Mouse (Mus musculus) kidney, adult 8-10 months (tissue): Measurements from ENCODE around the gene Slc35g1.
"Not testable (repeated sequence)": the region's sequence is repeated elsewhere in the genome, so short reads cannot be mapped to it uniquely, and the experiment has no call there.

Source experiments
- DNase-seq, 2 experiments: peaks; one replicate each; pipeline ENCODE4 v3.0.0; 2022

Slc35g1 gene

DNA sequence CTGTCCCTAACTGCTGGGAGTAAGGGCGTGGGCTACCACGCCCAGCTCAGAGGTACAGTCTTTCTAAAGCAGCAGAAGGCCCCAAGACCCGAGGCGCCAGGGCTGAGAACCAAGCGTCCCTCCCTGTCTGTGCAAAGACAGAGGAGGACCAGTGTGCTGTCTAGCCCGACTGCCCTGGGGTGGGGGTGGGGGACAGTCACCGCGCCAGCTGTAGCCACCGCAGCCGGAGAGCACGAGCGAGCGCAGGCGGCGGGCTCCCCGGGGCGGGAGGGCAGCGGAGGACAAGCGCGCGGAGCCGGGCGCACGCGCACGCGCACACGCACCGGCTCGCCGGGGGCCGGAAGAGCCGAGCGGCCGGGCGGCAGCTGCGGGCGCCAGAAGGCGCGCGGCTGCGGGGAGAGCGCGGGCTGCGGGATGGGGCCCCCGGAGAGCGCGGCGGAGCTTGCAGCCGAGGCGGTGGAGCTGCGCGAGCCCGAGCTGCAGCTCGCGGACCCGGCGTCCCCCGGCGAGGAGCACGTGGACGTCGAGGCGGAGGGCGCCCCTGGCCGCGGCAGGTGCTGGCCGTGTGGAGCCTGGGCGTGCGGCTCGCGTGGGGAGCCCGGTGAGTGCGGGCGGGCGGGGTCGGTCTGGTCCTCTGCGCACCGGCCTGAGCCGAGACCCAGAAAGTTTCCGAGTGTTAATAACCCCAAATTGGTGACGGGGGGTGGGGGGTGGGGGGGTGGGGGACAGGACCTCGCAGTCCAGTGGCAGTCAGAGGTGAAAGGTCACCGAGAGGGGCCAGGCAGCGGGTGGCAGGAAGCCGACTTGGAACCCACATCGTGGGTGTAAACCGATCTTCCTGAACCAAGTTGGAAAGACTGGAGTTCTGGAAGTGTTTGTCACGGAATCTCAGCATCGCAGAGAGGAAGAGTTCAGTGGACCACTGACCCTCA lies at the start of gene Slc35g1:
TSS of gene Slc35g1 (plus strand) at position 280 of the 932 bp plus-strand sequence.
- DNase-seq, result no peak

DNA sequence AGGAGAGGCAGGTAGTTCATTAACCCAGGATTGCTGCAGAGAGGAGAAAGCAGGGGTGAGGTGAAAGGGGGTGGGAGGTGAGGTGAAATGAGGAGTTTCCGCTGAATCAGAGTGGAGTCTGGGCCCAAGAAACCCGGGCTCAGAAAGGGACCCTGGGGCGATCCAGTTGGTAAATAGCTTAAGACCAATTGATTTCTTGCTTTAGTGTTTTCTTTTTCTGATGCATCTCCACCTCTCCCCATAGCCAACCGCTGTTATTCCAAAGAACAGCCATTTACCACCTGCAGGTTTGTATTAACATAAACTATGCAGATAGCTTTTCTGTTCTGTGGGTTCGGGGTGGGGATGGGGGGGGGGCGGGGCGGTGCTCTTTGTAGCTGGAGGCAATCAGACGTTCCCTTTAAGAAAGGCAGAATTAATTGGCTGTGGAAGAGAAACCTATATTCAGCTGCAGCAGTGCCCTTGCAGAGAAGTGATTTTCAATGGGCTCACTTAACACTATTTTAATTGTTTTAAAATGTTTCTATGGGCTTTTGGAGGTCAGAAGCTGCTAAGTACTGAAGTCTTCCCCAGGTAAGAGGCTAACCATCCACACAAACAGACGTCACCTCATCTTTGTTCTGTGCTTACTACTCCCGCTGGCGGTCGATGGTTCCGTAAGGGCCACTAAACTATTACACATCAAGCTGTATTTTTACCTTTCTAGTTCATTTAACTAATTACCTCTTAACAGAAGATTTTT lies 47.3 kb upstream of the Slc35g1 start:
- peak; percentile 47 to 63 for DNase-seq

GRCm38 (mm10) chr19:38349013-38349341 lies 46.8 kb upstream of the Slc35g1 start:
- DNase-seq, result no peak

DNA sequence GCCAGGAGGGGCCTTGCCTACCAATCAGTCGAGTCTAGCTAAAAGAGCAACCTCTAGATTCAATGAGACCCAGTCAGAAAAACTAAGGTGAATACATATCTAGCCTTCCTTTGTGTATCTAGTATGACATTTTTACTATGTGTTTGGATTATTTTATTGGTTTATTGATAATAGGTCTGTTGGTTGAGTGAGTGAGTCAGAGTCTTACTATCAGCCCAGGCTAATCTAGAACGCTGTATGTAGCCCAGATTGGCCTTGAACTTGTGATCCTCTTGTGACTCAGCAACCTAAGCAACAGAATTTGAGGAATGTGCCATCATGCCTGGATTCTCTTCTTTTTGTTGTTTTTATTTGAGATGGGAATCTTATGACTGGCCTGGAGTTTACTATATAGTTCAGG lies 44.6 kb upstream of the Slc35g1 start:
- DNase-seq, result no peak

- no peak for DNase-seq
Observed at GRCm38 (mm10) chr19:38351728-38352127, 44.1 kb upstream of the Slc35g1 start.

DNA sequence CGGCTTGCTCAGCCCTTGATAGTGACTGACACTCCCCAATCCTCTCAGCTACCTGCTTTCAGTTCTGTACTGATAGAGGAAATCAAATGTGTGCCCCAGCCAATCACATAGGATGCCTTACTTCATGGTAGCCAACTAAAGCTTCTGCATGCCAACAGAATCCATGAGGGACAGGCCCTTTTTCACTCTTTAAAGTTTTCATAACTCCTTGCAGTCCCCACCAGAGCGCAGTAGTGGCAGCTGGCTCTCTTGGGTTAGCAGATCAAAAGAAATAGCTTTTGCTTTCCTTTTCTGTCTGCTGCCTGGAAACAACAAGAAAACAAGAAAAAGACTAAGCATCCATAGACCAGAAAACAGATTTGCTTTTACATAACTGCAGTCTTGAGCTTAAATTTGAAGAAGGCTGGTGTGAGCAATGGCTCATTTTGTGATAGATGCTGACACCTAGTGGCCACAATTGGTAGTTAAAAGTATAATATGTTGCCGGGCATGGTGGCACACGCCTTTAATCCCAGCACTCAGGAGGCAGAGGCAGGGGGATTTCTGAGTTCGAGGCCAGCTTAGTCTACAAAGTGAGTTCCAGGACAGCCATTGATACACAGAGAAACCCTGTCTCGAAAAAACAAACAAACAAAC lies 43.2 kb upstream of the Slc35g1 start:
- peak in 1 of 2 experiments; percentile 33 for DNase-seq

GRCm38 (mm10) chr19:38354279-38354678 lies 41.5 kb upstream of the Slc35g1 start:
- no peak for DNase-seq

DNA sequence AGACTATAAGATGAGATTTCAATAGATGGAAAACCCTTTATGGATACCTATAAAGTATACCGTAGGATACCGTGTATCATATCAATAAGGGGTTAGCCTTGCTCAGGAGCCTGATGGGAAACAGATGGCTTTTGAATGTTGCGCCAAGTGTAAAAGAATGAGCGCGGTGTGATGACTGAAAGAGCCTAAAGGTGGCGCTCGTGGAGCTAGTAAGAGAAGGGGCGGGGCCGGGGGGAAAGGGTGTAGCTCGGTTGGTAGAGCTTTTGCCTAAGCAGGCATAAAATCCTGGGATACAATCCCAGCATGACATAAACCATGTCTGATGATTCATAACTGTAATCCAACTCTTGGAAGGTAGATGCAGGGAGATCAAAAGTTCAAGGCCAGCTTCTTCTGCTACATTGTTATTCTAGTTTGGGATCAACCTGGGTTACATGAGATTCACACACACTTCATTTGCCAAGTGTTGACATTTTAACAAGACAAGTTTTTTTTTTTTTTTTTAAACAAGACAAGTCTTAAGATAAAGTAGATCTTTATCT lies 40.9 kb upstream of the Slc35g1 start:
- DNase-seq, result no peak

- no peak for DNase-seq
Observed at GRCm38 (mm10) chr19:38356211-38356828, 39.5 kb upstream of the Slc35g1 start.

DNA sequence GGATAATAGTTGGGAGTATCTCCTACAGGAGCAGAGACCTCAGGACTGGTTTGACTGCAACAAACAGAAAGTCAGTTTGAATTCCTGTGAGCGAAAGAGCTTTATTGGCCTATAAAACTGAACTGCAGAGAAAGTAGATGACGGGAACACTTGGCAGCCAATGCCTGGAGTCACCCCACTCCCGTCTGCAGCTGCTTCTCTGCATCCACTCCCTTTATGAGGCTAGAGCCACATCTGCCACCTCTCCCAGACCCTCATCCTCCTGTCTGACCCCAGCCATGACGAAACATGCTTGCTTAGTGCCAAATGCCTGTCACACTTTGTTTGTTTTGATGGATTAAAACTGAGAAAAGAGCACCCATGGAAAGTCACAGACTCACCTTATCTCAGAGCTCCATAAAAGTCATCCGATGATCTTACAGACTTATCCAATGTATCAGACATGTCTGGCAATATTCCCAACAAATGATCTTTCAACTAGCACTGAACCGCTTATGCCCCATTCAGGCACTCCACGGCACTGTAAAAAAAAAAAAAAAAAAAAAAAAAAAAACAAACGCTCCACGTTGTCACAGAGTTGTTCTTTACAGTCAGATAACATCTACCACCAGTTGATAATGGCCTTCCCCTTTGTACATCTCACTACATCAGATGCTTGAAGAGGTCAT lies 37.7 kb upstream of the Slc35g1 start:
- DNase-seq, result no peak

GRCm38 (mm10) chr19:38359287-38359686 lies 36.5 kb upstream of the Slc35g1 start:
- no peak for DNase-seq

DNA sequence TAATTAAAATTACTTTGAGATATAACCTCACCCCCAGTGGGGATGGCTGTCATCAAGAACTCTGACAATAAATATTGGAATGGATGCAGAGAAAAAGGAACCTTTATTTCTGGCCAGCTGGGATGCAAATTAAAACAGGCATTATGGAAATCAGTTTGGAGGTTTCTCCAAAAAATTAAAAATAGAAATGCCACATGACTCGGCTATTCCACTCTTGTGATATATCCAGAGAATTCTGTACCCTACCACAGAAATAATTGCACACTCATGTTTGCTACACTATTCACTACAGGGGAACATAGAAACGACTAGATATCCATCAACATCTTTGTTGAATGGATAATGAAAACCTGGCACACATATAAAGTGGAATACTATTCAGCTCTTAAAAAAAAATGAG lies 33.9 kb upstream of the Slc35g1 start:
- no peak for DNase-seq

DNA sequence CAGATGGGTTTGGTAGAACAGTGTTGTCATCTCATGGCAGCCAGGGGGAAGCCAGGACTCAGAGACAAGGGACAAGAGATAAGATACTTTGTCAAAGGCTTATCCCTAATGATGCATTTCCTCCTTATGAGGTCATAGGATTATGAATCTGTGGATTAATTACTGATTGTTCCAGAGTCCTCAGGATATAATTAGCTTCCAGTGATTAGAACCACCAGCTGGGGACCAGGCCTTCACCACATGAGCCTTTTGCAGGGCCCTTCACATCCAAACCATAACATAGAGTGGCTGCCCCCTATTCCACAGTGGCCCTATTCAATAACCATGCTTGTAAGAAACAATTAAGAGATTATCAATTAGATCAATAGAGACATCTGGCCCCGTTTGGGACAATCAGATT lies 32.4 kb upstream of the Slc35g1 start:
- no peak for DNase-seq

- DNase-seq, result no peak
Observed at GRCm38 (mm10) chr19:38363879-38364659, 31.7 kb upstream of the Slc35g1 start.

DNA sequence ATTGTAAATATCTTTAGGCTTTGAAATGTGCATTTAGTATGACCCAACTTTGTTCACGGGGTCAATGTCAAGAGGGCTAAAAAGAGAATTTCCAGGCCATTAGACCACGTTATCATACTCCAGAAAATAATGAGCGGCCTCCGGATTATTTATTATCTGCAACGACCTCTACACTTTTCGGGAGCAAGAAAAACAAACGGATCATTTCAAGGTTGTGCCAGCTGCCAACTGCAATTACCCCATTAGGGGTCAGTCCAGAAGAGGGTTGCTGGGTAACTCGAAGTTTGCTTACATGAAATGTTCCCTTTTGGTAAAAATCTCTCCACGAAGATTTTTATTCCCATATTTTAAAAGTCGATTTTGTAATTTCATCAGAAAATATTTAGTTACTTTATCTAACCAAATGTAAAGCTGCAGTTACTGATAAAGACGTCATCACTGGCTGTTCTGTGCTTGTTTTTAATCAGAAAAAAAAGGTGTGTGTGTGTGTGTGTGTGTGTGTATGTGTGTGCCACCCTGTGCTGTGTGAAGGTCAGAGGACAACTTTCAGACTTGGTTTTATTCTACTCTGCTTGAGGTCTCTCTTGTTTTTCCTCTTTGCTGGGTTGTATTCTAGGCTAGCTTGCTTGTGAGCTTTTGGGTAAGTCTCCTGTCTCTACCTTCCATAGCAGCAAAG lies 30.7 kb upstream of the Slc35g1 start:
- DNase-seq, result no peak

DNA sequence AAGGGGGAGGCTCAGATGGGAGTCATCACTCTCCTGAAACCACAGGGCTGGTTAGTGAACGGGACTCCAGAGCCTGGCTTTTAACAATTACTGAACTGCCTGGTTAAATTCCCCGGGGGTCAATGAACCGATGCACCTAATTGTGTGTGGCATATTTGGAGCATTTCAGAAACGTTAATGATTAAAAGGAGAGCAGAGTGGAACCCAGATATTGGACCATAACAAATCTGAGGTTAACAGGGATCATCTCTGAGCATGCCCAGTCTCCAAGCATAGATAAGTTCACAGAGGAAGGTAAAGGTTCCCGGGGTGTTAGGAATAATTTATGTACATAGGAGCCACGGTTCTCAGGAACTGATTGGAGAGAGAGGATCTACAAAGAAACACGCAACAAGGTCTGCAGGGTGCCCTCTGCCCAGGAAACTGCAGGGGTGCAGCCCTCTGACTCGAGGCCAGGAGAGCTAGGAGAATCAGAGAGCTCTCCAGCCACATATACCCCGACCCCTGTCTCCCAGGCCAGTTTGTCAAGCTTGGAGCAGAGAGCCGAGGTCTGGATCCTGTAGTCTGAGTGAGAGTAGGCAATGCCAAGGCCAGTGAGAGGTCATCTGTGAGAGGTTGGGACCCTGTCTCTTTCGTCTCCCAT lies 23.2 kb upstream of the Slc35g1 start:
- peak; percentile 65 to 77 for DNase-seq

- no peak for DNase-seq
Observed at GRCm38 (mm10) chr19:38373371-38373770, 22.4 kb upstream of the Slc35g1 start.

DNA sequence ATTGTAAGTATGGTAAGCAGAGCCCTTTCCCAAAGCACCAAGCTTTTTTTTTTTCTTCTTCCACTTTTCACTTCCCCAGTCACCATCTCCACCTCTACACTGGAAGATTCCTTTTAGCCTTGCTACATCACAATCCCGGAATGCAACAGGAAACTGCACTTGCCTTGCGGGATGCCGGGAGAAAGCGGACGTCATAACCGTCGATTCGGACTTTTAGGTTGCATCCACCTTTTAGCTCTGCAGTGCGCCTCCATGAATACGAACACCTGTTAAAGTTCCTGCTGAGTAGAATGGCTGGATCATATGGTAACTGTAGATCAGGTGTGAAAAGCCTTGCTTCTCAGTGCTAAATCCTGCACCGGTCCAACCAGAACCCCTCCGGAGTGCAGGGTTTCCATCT lies 12.0 kb upstream of the Slc35g1 start:
- no peak for DNase-seq

- not testable (repeated sequence) for DNase-seq
Observed at GRCm38 (mm10) chr19:38387021-38387420, 8.8 kb upstream of the Slc35g1 start.

GRCm38 (mm10) chr19:38387835-38388234 lies 7.9 kb upstream of the Slc35g1 start:
- no peak for DNase-seq
